Mouse (Mus musculus) thymus, postnatal 36 days (tissue): ENCODE results near the gene Lrriq1.

Experiments
- DNase-seq, 2 experiments: peaks; one replicate each; pipeline ENCODE4 v3.0.0; 2022; ENCODE audit warnings: mixed read lengths in 2 of 2

Lrriq1 gene

GRCm38 (mm10) chr10:103235707-103236459 lies at the start of gene Lrriq1:
Gene Lrriq1, minus strand, starts transcription at chr10:103236322.
- no peak for DNase-seq

GRCm38 (mm10) chr10:103253842-103254803 lies 18.0 kb upstream of the Lrriq1 start:
- no peak for DNase-seq

- no peak for DNase-seq
Observed at GRCm38 (mm10) chr10:103236460-103236772, 294 bp upstream of the Lrriq1 start.

GRCm38 (mm10) chr10:103226646-103227045 lies 9.5 kb downstream of the Lrriq1 start:
- no peak for DNase-seq

- DNase-seq = no peak
Observed at GRCm38 (mm10) chr10:103194655-103195328, 41.3 kb downstream of the Lrriq1 start.

GRCm38 (mm10) chr10:103145769-103146379 lies 90.2 kb downstream of the Lrriq1 start:
- DNase-seq = no peak

GRCm38 (mm10) chr10:103144927-103145768 lies 91.0 kb downstream of the Lrriq1 start:
- no peak for DNase-seq

GRCm38 (mm10) chr10:103142526-103142925 lies 93.6 kb downstream of the Lrriq1 start:
- no peak for DNase-seq

- DNase-seq = no peak
Observed at GRCm38 (mm10) chr10:103141532-103141931, 94.6 kb downstream of the Lrriq1 start.

- DNase-seq = no peak
Observed at GRCm38 (mm10) chr10:103140609-103141008, 95.5 kb downstream of the Lrriq1 start.

- no peak for DNase-seq
Observed at GRCm38 (mm10) chr10:103114629-103115028, 121.5 kb downstream of the Lrriq1 start.

GRCm38 (mm10) chr10:103108090-103108489 lies 128.0 kb downstream of the Lrriq1 start:
- DNase-seq = no peak

- no peak for DNase-seq
Observed at GRCm38 (mm10) chr10:103086101-103086500, 150.0 kb downstream of the Lrriq1 start.

GRCm38 (mm10) chr10:103049593-103049992 lies 186.5 kb downstream of the Lrriq1 start:
- no peak for DNase-seq

GRCm38 (mm10) chr10:103046623-103047022 lies 189.5 kb downstream of the Lrriq1 start:
- DNase-seq = no peak

GRCm38 (mm10) chr10:103045019-103045418 lies 191.1 kb downstream of the Lrriq1 start:
- no peak for DNase-seq

- no peak for DNase-seq
Observed at GRCm38 (mm10) chr10:103035002-103035640, 201.0 kb downstream of the Lrriq1 start.

- DNase-seq = no peak
Observed at GRCm38 (mm10) chr10:103030931-103031330, 205.2 kb downstream of the Lrriq1 start.

GRCm38 (mm10) chr10:103029730-103030490 lies 206.2 kb downstream of the Lrriq1 start, which contains the start of gene Alx1:
Gene Alx1, minus strand, starts transcription at chr10:103030215.
- no peak for DNase-seq

GRCm38 (mm10) chr10:103029132-103029729 lies 206.9 kb downstream of the Lrriq1 start:
- no peak for DNase-seq
